24 mouse cellular contexts compared by ENCODE assay signal in the genomic region with DNA sequence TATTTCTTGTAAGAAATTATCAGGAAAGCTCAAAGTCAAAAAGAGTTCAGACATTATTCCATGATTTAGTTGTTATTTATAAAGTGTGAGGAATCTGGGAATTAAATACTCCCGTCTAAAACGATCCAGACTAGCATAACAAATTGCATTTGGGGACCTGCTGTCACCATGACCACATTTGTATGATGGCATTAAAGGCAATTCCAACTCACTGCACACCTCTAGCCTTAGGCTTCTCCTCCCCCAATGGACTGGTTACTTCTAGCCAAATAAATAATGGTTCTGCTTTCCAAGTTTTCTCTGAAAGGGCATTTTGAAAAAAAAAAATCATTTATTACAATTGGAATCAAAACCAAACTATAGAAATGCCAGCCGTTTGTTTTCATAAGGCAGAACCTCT.
"Had no signal": no experiment of that assay in that cellular context is flagged by ENCODE, and none has a peak within 500 bp of the region (broad histone marks: within the 10 kb centered on the region; RNA-seq: fewer than 3 reads in every experiment).

No protein-coding gene starts in this region.

- H3K9me3 ChIP-seq: heart, embryonic 13.5 days; heart, embryonic 15.5 days; hindbrain, embryonic 15.5 days; kidney, embryonic 15.5 days; limb, embryonic 10.5 days; limb, embryonic 12.5 days had no signal

- DNase-seq: gastrocnemius, postnatal 14 days; gastrocnemius, postnatal 36 days; heart, adult 11 months; heart, adult 2 months; heart, postnatal 14 days; heart, postnatal 36 days; kidney, adult 11 months; kidney, adult 2 months; kidney, adult 9 months; kidney, postnatal 14 days; kidney, postnatal 36 days; layer of hippocampus, adult 9-11 months; layer of hippocampus, postnatal 36 days; liver had no signal

- H3K27ac ChIP-seq: heart, adult 2 months; heart, embryonic 13.5 days; heart, embryonic 15.5 days; hindbrain, embryonic 15.5 days; kidney, embryonic 15.5 days; kidney, postnatal 0 days; limb, embryonic 10.5 days; limb, embryonic 12.5 days had no signal

- H3K36me3 ChIP-seq: heart, embryonic 13.5 days; heart, embryonic 15.5 days; hindbrain, embryonic 15.5 days; kidney, embryonic 15.5 days; limb, embryonic 10.5 days; limb, embryonic 12.5 days had no signal

- ATAC-seq: intestine, embryonic 16.5 days had no signal

- H3K4me2 ChIP-seq: heart, embryonic 11.5 days; heart, embryonic 13.5 days; heart, embryonic 15.5 days; hindbrain, embryonic 15.5 days; kidney, embryonic 15.5 days; limb, embryonic 12.5 days; liver, embryonic 11.5 days had no signal

- H3K9ac ChIP-seq: heart, embryonic 13.5 days; heart, embryonic 15.5 days; hindbrain, embryonic 15.5 days; kidney, embryonic 15.5 days; limb, embryonic 12.5 days had no signal

- H3K27me3 ChIP-seq: heart, embryonic 13.5 days; heart, embryonic 15.5 days; hindbrain, embryonic 15.5 days; kidney, embryonic 15.5 days; limb, embryonic 12.5 days had no signal

- H3K4me1 ChIP-seq: heart, embryonic 13.5 days; heart, embryonic 15.5 days; hindbrain, embryonic 15.5 days; kidney, embryonic 15.5 days; limb, embryonic 10.5 days; limb, embryonic 12.5 days had no signal

- H3K4me3 ChIP-seq: heart, adult 2 months; heart, embryonic 13.5 days; heart, embryonic 15.5 days; hindbrain, embryonic 15.5 days; kidney, embryonic 15.5 days; limb, embryonic 10.5 days; limb, embryonic 12.5 days had no signal
